Mouse (Mus musculus) fat pad, adult 2 months (tissue): Measurements from ENCODE around the gene Ttll2.
"Not testable (repeated sequence)": the region's sequence is repeated elsewhere in the genome, so short reads cannot be mapped to it uniquely, and the experiment has no call there.

ENCODE experiments used
- DNase-seq: peaks from one replicate; pipeline ENCODE4 v3.0.0-alpha.2; 2011; ENCODE audit warnings: low read depth, low spot score; ENCODE audit errors: extremely low read depth

The Ttll2 gene

DNA sequence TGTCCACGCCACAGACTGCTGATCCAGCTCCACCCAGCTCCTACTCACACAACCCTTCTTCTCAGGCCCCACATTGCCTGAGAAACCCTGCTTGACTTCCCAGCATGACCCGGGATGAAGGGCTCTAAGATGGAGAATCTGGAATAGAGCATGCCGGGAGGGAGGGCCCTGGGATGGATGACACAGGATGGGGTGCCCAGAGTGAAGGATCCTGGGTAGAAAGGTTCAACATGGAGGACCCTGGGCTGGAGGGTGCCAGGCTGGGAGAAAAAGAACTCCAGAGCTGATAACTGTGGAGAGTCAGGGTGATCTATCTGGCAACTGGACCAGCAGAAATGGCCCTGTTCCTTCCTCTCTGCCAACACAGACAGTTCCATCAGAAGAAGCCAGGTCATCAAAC lies 13.1 kb upstream of the Ttll2 start:
- not testable (repeated sequence) for DNase-seq

GRCm38 (mm10) chr17:7360749-7361465 lies 8.4 kb upstream of the Ttll2 start:
- not testable (repeated sequence) for DNase-seq

DNA sequence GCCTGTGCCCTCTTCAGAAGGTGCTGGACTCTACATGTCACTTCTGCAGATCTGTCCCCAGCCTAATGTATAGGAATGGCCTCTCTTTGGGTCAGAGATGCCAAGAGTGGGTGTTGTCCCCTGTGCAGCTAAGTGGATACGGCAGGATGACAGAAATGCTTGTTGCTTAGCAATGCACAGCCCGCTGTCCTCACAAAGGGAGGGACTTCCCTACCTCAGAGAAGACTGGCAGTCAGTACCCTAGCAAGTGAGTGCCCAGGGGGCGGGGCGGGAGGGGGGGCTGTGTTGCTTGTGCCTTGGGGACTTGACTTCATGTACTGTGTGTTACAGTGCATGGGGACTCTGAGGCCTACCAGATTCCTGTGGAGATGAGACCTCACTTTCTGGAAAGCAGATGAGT lies 7.3 kb upstream of the Ttll2 start:
- not testable (repeated sequence) for DNase-seq

- not testable (repeated sequence) for DNase-seq
These were observed 3.7 kb downstream of the Ttll2 start for GRCm38 (mm10) chr17:7348765-7349164.

- DNase-seq: not testable (repeated sequence)
These were observed 15.1 kb downstream of the Ttll2 start for GRCm38 (mm10) chr17:7337381-7337780.

DNA sequence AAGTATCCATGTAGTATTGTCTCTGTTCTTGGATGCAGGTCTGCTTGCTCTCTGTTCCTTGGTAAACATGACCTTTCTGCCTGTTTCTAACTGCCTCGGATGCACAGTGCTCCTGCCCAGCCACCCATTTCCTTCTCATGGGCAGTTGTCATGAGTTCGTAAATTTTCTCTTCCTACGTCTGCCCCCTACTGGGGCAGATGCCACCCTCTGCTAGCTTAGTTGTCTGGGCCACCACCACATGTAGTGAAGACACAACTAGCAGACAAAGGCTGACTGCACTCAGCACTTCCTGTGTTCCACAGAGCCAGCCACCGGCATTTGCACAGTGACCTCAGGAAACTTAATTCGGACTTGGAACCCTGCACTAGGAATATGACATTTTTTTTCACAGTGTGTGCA lies 19.8 kb downstream of the Ttll2 start:
- DNase-seq: not testable (repeated sequence)

DNA sequence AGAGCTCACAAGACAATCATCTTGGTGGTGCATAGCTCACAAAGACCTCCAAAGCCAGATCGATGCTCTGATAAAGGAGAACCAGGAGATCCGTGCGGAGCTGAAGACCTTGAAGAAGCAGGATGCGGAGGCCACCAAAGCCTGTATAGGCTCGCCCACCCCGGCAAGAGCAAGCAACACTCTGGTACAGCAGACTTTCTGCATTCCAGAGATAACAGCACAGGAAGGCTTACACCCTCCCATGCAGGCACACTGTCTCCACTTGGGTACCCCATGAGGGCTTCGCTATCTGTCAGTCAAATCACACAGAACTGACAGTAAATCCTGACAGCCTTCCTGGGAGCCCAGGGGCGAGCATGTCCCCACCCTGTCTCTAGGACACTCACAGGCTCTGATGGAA lies 26.1 kb downstream of the Ttll2 start:
- DNase-seq: not testable (repeated sequence)

- DNase-seq: not testable (repeated sequence)
These were observed 28.1 kb downstream of the Ttll2 start, which contains the start of gene Tcp10a for GRCm38 (mm10) chr17:7324346-7324745. Gene Tcp10a (plus strand): TSS chr17:7324646.

DNA sequence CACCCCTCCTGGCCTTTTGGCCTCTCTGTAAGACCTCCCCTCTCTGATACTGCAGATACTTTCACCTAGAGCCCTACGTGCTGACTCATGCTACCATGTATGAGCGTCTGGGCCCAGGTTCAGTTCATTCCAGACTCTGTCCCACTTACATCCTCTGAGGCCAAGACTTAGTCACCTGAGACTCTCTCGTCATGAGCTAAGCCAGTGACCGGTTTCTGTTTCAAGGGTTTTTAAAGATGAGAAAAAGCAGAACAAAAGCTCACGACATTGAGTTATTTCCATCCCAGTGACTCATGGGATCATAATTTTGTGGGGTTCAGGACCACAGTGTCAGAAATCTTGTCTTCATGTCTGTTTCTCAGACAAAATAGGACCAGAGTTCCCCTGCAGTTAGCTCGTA lies 32.7 kb downstream of the Ttll2 start:
- DNase-seq: not testable (repeated sequence)

DNA sequence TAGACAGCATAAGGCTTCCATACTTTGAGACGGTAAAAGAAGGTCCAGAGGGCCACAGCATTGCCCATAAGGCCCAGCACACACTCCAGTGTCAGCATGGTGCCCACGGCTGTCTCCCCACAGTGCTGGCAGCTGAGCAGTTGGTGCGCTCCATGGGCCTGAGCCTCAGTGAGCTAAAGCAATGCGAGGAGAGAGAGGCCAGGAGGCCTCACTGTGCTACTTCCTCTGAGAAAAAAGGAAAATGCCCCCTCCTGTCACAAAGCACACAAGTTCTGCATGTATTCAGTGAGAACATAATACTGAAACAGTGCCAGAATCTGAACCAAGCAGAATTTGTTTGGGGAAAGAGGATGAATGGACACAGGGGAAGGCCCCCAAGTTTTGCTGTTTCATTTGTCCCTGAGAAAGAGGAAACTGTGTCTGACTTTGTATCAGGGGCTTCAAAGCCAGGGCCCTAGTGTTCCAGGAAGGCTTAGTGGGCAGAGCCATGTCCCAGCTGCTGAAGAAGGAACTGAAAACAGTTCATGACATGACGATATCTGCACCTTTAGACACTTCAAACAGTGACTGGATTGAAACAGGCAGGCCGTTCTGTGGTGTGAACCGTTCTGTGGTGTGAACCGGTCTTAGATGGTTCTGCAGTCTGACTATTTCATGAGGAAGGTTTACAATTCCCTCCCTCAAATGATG lies 36.7 kb downstream of the Ttll2 start:
- not testable (repeated sequence) for DNase-seq

DNA sequence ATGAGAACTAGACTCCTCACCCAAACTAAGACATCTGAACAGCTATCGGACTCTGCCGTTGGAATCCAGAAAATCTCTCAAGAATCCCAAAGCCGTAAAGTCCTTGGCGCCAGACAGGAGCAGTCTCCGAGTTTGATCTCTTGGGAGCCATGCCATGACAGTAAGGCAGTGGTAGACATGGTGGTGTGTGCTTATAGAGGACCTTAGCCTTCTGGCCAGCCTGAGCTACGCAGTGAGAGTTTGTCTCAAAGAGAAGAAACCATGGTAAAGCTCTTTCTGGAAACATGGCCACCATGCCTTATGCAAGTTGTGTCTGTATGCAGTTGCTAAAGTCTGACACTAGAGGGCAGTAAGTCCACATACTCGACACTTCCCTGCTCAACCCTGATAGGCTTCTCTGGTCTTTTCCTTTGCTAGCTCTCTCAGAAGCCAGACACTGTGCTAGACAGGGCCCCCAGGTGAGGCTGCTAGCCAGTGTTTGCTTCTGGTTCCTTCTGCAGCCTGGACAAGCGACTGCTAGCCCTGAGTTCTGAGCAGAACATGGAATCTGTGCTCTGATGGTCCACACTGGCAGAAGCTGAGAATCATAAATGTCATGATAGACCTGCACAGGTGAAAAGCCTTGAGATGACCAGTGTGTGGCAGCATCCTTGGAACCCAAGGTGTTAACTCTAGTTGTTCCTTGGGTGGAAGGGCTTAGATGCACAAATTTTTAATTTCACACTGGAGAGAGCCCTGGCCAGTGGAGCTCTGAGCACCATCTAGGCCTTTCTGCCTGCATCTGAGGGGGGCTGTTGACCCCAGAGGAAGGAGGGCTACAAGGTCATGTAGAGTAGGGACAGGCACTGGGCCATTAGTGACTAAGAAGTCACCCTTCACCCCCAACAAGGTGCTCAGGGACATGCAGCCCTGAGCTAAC lies 46.0 kb downstream of the Ttll2 start:
- not testable (repeated sequence) for DNase-seq
